Mouse (Mus musculus): ENCODE data around the gene Chgb. TPM values are rescaled to one million over a fixed set of nuclear protein-coding genes. Genes with fewer than 3 reads are reported as not detected.

The Chgb gene
- total RNA-seq (2023), result not detected

GRCm38 (mm10) chr2:132780978-132781377 lies at the start of gene Chgb:
Gene Chgb, plus strand, starts transcription at chr2:132781278.

DNA sequence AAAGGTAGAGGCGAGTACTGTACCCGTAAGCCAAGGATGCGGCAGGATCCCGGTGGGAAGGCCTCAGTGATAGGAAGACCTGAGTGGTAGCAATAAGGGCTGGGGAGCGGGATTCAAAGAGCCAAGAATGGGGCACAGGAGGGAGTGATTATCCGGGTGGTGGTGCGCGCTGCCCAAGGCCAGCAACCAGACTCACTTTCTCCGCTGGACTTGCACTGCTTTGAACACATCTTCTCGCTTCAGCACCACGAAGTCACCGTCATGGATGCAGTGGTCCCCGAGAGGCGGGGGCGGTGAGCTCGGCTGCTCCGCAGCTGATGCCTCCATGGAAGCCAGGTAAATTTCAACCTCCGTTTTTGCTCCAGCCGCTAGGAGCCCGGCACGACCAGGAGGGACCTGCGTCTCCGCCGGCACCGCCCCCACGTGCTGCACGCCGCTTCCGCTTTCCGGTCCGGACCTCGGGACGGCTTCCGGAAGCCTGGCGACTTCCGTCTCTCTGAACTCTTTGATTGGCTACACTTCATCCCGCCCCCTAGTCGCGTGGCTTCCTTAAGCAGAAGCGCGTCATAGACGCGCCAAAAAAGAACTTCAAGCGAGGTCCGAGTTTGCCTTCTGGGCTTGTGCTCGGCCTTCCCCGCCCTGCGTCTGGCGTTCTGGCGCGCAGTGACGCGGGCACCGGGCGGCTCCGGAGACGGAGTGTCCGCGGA lies 34.7 kb downstream of the Chgb start, which contains the start of the genes Trmt6 and Mcm8:
TSS of gene Trmt6 (minus strand) at position 448 of the 707 bp plus-strand sequence.
TSS of gene Mcm8 (plus strand) at position 534 of the 707 bp plus-strand sequence.

Other genes with a start within 250 kb of the Chgb start
- 75.2 TPM for gene Gpcpd1, start 193.5 kb upstream of the Chgb start, total RNA-seq (2023)
- 30.3 TPM for gene Shld1, start 94.3 kb upstream of the Chgb start, total RNA-seq (2023)
- gene Trmt6, start 34.8 kb downstream of the Chgb start, total RNA-seq (2023), result 35.7 TPM
- gene Mcm8, start 34.9 kb downstream of the Chgb start, total RNA-seq (2023), result 4.9 TPM
- gene Crls1, start 65.4 kb downstream of the Chgb start, total RNA-seq (2023), result 15.8 TPM
- gene Lrrn4, start 99.6 kb downstream of the Chgb start, total RNA-seq (2023), result 2.7 TPM
- not detected for gene Fermt1, start 164.6 kb downstream of the Chgb start, total RNA-seq (2023)